Mouse (Mus musculus): Measurements from ENCODE around the gene Tulp1. TPM values are rescaled to one million over a fixed set of nuclear protein-coding genes. Genes with fewer than 3 reads are reported as not detected.
A peak's percentile ranks its signal among the peaks of the same experiment; 100 is the strongest.
"Not testable (repeated sequence)": the region's sequence is repeated elsewhere in the genome, so short reads cannot be mapped to it uniquely, and the experiment has no call there.

Gene Tulp1
- total RNA-seq, 2 experiments from 2014 or later: not detected

DNA sequence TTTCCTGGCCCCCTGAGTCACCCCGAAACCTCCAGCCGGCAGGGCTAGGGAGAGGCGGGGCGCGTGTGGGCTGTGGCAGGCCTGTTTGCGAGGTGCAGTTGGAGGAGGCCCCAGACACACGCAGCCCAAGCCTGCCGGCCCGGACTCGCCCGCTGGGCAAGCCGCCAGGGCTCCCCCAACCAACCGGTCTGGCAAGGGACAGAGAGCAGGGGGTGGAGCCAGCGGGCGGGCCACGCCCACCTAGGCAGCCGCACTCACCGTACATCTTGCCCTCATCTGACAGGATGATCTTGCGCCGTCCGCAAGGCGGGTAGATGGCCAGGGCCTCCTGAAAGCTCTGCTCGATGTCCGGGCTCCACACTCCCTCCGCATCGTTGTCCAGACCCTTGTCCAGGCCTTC lies 23.9 kb downstream of the Tulp1 start:
- DNase-seq (ENCODE audit: low spot score in 2 of 2): peak; percentile 62 to 75

DNA sequence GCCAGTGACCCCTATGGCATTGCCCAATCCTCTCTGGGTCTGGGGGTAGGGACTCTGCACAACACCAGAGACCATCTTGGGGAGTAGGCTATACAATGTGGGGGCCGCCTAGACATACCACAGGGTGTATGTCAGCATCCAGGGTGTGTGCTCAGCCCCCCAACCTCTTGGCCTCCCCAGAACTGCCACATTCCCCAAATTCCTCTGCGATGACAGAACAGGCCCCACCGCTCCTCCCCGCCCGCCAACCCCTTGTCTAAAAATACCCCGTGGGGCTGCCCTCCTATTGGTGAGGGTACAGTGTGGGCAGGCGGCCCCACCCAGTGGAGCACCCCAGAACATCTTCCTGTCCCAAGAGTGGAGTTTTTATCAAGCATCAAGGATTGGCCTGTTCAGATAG lies 24.4 kb downstream of the Tulp1 start:
- DNase-seq (ENCODE audit: low spot score in 2 of 2): no peak

DNA sequence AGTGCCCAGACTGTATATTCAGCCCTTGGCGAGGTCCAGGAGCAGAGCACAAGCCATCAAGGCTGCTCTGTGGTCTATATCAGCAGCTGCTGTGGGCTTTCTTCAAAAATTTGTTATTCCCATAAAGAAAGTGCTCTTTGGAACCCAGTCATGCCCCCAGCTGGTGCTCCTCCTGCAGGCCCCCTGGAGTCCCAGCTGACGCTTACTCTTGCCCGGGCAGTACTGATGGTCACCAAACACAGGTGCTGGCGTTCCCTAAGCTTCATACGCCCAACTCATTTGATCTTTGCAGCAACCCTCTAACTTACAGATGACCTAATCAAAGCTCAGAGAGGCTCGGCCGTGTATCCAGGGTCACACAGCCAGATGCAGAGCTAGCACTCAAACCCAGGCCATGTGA lies 27.5 kb downstream of the Tulp1 start:
- no peak for DNase-seq (ENCODE audit: low spot score in 2 of 2)

DNA sequence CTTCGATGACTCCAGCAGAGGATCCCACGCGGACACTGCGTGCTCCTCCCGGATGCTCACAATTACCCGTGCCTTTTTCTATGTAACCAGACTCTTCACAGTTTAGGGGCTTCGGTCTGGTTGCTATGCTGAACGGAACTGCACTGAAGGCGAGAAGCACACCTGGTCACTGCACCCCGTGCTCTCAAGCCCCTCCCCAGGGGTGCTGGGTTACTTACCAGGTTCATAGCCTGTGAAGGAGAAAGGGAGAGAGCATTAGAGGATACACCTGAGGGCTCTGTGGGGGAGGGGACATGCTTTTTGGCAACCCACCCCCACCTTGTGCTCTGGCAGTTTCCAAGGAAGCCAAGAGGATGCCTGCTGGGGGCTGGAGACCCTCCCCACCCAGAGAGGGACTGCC lies 29.8 kb downstream of the Tulp1 start:
- DNase-seq (ENCODE audit: low spot score in 2 of 2): no peak

DNA sequence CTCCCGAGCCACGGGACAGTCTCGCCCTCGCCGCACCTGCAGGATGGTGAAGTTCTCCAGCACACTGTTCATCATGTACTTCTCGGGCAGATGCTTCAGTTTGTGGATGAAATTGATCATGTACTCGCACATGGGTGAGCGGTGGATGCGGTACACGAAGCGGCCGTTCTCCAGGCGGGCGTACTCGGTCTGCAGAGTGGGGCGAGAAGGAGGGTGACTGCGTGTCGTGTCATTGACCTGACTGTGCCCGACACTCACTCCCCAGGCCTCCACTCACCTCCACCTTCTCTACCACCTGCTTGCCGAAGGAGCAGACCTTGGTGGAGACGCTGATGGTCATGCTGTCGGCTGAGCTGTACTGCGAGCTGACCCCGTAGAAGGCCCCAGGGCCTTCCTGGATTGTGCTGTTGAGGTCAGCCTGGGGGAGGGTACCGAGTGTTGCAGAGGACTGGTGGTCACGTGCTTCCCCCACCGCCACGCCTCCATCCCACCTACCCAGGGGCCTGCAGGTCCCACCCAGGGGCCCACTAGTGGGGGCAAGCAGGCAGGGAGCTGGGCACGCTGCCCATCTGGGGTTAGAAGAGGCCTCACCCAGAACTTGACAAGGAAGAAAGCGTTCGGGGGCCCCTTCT lies 32.0 kb downstream of the Tulp1 start:
- no peak for DNase-seq (ENCODE audit: low spot score in 2 of 2)

DNA sequence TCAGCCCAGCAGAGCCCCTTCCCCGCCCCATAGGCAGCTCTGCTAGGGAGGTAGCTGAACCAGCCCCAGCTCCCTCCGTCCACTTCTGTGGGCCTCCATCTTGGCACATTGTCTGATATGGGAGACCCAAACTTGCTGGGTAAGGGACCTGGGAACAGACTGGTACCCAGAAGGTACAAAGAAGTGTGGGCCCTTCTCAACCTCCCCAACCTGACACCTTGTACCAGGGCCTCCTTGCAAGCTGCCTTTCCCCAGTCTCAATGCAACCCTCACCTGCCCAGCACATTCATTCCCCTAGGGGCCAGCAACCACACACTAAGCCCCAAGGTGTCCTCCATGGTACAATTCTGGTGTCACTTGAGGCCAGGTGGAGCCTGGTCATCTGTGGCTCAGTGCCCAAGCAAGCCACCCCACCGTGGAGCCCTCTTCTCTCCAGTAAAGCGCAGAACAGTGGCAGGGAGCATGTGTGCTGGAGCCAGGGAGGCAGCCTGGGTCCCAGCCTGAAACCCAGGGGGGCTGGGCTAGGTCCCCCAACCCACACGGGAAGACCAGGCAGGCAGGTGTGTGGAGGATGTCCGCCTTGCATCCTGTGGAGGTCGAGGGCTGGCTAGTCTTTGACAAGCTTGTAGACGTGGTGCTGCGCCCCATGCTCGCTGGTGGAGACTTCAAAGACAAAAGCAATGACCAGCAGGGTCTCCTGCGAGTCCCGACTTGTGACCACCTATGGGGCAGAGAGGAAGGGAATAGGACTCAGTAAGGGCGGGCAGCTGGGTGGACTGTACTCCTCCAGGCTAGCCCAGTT lies 32.7 kb downstream of the Tulp1 start:
- DNase-seq (ENCODE audit: low spot score in 2 of 2): no peak

DNA sequence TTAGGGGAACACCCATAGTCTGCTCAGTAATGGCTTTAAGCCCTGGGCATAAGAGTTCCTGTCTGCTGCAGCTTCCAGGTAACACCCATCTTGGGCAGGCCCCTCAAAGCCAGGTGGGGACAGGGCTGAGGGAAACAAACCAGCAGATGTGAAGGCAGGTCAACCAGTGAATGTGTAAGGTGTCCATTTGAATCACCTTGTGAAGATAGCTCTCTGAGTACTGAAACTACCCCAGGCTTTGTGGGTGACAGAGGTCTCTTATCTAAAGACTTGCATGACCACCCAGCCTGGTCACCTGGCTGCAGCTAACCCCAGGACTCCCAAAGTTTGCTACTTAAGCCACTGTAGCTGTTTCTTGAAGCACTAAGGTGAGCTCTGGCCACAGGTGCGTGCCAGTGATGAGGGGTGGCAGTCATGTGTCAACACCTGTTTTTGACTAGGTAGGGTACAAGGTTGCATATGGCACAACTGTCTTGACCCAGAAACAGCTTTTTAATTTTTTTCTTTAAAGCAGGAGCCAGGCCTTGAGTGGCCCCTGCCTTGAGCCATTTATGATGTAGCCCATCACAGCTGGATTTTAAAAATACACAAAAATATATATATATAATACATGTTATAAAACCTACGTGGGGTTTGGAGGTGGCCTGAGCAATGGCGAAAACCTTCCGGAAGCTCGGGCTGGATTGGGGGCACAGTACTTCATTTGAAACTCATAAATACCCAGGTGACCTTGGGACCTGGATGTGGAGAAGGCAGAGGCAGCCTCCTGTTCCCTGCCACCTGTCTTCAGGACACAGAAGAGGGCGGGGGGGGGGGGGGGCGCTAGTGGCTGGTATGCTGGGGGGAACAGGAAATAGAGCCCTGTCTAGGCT lies 33.5 kb downstream of the Tulp1 start:
- DNase-seq (ENCODE audit: low spot score in 2 of 2): no peak

DNA sequence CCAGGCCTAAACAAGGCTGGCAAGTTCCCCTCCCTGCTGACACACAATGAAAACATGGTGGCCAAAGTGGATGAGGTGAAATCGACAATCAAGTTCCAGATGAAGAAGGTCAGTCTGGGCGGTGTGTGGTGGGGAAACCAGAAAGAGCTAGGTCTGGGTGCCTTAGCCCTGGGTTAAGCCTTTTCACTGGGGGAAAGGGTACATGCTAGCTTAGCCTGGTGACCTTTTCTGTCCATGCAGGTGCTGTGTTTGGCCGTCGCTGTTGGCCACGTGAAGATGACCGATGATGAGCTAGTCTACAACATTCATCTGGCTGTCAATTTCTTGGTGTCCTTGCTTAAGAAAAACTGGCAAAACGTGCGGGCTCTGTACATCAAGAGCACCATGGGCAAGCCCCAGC lies 34.4 kb downstream of the Tulp1 start:
- not testable (repeated sequence) for DNase-seq (ENCODE audit: low spot score in 2 of 2)

DNA sequence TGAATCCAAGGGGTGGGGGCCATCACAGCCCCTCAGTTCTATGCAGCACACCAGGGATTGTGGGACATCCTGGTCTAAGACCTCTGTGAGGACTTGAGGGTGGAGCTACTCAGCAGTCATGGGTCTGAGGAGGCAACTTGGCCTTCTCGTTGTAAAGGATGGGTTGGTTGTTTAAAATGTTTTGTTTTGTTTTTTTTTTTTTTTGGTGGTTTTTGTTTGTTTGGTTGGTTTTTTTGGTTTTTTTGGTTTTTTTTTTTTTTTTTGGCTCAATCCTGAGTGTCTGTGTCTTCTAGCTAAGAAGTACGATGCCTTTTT lies 34.8 kb downstream of the Tulp1 start:
- no peak for DNase-seq (ENCODE audit: low spot score in 2 of 2)

DNA sequence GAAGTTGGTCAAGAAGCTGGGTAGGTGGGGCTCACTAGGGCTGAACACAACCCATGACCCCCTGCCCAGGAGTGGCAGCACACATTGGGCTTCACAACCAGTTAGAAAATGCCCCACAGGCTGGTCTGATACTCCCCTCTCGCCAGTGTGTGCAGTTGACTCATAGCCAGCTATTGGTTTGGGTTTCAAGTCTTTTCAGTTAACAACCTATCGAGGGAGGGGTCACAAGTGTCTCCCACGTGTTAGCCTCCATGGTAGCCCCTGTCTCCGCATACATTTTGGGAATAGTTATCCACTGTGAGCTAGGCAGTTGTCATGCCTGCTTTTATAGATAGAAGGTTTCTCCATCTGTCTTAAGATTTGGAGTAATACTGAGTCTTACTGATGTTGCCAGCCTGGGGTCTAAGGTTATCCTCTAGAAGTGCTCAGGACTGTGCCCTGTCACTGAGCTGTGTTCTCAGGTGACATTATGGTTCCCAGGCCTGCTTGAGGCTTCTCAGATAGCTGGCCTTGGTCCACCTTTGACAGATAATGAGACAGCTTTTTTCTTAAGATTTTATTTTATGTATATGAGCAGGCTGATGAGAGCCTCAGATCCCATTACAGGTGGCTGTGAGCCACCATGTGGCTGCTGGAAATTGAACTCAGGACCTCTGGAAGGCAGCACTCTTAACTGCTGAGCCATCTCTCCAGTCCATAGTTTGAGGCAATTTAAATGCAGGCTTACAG lies 35.4 kb downstream of the Tulp1 start:
- DNase-seq (ENCODE audit: low spot score in 2 of 2): no peak

DNA sequence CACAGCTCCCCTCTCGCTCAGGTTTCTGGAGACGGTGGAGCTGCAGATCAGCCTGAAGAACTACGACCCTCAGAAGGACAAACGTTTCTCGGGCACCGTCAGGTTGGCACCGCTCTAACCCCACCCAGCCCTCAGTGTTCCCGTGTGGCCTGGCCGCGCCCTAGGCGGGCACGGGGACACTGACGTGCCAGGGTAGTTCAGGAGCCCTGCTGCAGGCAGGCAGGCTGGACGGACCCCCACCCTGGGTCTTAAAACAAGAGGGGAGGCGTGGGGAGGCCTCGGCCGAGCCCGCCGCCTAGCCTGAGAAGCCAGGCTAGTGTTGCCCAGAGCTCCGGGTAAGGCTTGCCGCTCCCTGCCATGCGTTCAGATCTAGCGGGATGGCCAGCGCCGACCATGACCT lies 36.1 kb downstream of the Tulp1 start:
- DNase-seq (ENCODE audit: low spot score in 2 of 2): peak in 1 of 2 experiments; percentile 48

DNA sequence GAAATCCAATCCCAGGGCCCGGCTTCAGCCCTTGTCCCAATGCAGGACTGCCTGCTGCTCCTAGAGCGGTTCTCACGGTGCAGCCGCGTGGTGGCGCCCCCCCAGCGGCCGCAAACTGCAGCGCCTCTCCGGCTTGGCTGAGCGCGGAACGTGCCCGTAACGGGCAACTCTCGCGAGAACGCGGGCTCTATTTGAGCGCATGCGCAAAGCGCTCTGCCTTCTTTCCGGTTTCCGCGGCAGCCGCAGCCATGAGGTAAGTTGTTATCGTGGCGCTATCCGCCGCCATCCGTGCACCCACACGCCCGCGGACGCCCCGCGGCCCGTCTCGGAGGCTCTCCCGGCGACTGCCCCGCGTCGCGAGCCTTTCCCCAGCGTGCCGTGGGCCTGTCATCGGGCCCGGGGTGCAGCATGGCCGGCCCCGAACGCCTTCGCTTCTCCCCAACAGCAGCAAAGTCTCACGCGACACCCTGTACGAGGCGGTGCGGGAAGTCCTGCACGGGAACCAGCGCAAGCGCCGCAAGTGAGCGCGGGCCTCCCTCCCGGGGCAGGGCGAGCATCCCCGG lies 36.6 kb downstream of the Tulp1 start, which contains the start of gene Rpl10a:
TSS of gene Rpl10a (plus strand) at position 106 of the 563 bp plus-strand sequence.
- DNase-seq (ENCODE audit: low spot score in 2 of 2): peak; percentile 99

DNA sequence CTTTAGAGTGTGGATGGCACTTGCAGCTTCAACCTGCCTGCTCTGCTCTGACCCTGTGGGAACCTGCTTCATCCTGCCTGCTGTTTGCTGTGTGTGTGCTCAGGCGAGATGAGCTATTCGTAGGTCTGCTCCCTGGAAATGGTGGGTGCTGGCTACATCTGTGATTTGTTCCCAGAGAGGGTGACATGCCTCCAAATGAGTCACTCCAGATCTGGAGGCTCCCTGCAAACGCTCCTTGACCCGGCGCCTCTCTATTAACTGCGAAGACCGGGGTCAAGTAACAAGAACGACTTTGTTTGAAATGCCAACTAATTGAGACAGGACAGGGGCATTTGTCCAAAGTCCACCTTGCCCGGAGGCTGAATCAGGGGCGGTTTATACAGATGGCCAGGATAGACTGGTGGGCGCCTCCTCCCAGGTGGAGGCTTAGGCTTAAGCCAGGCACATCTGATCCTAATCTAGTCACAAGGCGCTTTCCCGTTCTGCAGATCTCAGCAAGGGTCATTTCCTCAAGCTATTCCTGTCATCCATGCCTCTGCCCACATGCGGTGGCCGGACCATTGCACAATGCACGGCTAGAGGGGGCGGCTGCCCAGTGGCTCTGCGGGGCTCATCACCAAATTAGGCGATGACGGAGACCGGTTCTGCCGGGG lies 37.2 kb downstream of the Tulp1 start:
- peak in 1 of 2 experiments; percentile 43 for DNase-seq (ENCODE audit: low spot score in 2 of 2)

DNA sequence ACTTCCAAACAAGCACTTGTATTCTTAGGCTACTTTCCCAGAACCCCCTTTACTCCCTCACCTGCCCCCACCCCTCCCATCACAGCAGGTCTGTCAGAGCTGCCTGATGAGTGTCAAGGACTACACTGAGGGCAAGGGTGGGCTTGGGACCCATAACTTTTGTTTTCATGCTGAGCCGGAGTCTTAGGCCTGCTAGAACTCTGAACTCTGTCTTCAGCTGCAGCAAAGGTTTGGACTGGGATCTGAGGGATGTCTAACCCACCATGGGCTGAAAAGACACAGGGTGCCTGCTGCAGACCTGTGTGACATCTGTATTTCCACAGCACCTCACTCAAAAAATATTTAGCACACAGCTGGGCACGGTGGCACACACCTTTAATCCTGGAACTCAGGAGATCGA lies 38.1 kb downstream of the Tulp1 start:
- no peak for DNase-seq (ENCODE audit: low spot score in 2 of 2)

DNA sequence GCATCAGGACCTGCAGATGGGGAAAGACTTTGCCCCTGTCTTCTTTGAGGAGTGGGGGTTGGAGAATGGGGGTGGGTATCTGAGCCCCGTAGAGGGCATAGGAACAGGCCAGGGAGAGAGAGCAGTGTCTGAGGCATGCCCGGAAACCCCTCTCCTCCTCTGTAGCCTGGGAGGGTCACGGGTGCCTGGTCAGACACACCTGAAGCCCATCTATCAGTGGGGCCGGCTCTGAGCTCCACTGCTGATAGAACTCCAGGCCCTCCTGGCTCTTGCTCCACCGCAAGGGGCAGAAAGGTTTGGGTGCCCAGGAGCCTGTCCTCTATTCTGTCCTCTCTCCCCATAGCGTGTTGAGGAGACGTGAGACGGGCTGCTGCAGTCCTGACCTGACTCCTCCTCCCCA lies 39.3 kb downstream of the Tulp1 start:
- DNase-seq (ENCODE audit: low spot score in 2 of 2): no peak

DNA sequence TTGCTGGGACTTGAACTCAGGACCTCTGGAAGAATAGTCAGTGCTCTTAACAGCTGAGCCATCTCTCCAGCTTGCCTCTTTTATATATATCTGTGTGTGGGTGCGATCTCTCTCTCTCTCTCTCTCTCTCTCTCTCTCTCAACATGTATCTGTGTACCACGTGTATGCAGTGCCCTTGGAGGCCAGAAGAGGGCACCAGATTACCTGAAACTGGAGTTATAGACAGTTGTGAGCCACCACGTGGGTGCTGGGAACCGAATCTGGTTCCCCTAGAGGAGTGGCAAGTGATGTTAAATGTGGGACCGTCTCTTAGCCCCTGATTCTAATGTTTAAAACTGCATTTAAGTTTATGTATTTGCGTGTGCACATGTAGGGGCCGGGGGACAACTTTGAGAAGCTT lies 40.6 kb downstream of the Tulp1 start:
- DNase-seq (ENCODE audit: low spot score in 2 of 2): not testable (repeated sequence)

DNA sequence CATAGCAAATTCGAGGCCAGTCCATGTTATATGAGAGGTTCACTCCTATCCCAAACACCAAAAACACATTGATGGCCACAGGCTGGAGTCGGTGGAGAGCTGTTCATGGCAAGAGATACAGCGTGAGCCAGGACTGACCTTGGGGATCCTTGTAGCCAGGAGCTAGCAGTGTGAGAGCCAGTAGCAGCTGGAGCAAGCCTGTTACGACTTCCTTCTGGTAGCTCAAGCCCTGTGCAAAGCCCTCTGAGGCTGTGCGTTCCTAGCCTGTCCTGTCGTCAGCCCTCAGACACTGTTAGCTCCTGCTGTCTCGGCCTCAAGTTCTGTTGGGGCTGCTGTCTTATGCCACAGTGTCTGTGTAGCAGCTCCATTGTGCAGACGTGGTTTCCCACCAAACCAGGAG lies 41.2 kb downstream of the Tulp1 start:
- no peak for DNase-seq (ENCODE audit: low spot score in 2 of 2)

DNA sequence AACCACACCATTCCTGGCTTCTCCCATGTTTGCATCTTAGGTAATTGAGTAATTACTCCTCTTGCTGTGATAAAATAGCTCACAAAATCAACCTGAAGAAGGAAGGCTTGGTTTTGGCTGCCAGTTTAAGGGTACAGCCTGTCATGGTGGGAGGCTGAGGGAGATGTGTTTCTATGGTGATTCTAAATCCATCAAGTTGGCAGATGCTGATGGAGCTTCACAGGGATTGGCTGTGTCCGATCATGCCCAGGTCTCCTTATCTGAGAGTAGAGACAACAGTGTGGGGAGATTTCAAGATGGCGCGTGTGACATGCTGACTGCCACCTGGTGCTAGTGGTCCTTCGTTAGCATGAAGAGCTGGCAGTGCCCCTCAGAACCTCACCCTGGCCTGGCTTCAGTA lies 43.3 kb downstream of the Tulp1 start:
- DNase-seq (ENCODE audit: low spot score in 2 of 2): no peak

DNA sequence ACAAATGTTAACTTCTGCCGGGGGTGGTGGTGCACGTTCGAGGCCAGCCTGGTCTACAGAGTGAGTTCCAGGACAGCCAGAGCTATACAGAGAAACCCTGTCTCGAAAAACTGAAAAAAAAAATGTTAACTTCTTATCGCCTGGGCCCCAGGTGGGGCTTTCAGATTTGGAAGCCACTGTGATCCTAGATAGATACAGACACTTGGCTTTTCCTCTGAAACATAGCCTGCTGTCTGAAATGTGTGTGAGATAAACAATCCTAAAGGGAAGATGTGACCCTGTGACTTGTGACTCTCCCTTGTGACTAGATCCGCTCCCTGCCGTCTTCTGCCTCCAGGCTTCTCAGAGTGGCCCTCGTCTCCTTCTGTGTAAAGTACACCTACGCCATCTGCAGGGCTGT lies 47.3 kb downstream of the Tulp1 start:
- DNase-seq (ENCODE audit: low spot score in 2 of 2): no peak

DNA sequence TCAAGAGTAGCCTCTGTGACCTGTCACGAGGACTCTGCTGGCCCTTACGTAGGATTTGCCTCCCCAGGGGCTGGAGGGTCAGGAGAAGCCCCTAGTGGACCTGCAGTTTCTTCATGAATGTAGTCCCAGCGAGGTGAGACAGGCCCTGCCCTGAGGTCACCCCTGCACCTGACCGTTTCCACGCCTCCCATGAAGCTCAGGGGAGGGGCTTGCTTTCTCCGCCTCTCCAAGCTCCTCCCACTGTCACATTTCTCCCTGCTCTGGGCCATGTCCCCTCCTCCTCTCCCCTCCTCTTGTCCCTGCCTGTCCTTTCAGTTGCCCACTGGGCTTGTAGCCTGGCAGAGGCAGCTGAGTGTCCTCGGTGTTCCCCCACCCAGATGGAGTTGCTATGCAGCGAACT lies 47.9 kb downstream of the Tulp1 start:
- DNase-seq (ENCODE audit: low spot score in 2 of 2): no peak

All from adrenal gland, adult 18-20 months (tissue).